Mouse (Mus musculus) liver, postnatal 0 days (tissue): ENCODE data around the gene Cpd. TPM values are rescaled to one million over a fixed set of nuclear protein-coding genes. Genes with fewer than 3 reads are reported as not detected.

Experiments used
- ATAC-seq: fragments of 200-750 bp; cut with Nextera tagmentation; 2 replicates; pipeline ENCODE4 v1.8.0; 2017; ENCODE audit warnings: mild to moderate bottlenecking, moderate library complexity
- DNase-seq: peaks from one replicate; pipeline ENCODE4 v3.0.0-alpha.2; 2016
- H3K27ac ChIP-seq: fragments of 300-500 bp; sonication (generic); 2 replicates; pipeline ENCODE4 v1.5.1; 2014; ENCODE audit warnings: antibody characterized with exemption, moderate library complexity, mild to moderate bottlenecking, low read depth
- H3K27me3 ChIP-seq: fragments of 300-500 bp; sonication (generic); 2 replicates; pipeline ENCODE4 v1.6.1; 2014; ENCODE audit warnings: low read length, control low read depth, mixed read lengths; ENCODE audit not compliant: insufficient read depth
- H3K36me3 ChIP-seq: fragments of 300-500 bp; sonication (generic); replicated peaks from 2 replicates; pipeline ENCODE4 v1.6.1; 2014; ENCODE audit warnings: mild to moderate bottlenecking, control low read depth, low read length, moderate library complexity, mixed read lengths; ENCODE audit not compliant: insufficient read depth
- H3K4me1 ChIP-seq: fragments of 300-500 bp; sonication (generic); 2 replicates; pipeline ENCODE4 v1.6.1; 2014; ENCODE audit warnings: antibody characterized with exemption, mild to moderate bottlenecking, control low read depth; ENCODE audit not compliant: insufficient read depth
- H3K4me2 ChIP-seq: fragments of 300-500 bp; sonication (generic); 2 replicates; pipeline ENCODE4 v1.6.1; 2014; ENCODE audit warnings: low read depth, mild to moderate bottlenecking, low read length, moderate library complexity, mixed read lengths
- H3K4me3 ChIP-seq: fragments of 300-500 bp; sonication (generic); 2 replicates; pipeline ENCODE4 v1.5.1; 2014; ENCODE audit warnings: low read depth, low read length
- H3K9ac ChIP-seq: fragments of 300-500 bp; sonication (generic); replicated peaks from 2 replicates; pipeline ENCODE4 v1.6.1; 2014; ENCODE audit warnings: mild to moderate bottlenecking, moderate library complexity
- H3K9me3 ChIP-seq: fragments of 300-500 bp; sonication (generic); 2 replicates; pipeline ENCODE4 v1.6.1; 2016; ENCODE audit warnings: mild to moderate bottlenecking, control low read depth, low read length, mixed read lengths
- CTCF ChIP-seq: sonication (generic); IDR thresholded peaks from 2 replicates; pipeline ENCODE4 v1.5.1; 2016; ENCODE audit warnings: antibody characterized with exemption, low read depth
- EP300 ChIP-seq: IDR thresholded peaks from 2 replicates; pipeline ENCODE4 v1.6.1; 2016; ENCODE audit warnings: antibody characterized with exemption, low read depth, mild to moderate bottlenecking
- WGBS: fragments of 180-500 bp; shearing (Covaris S2); extraction: QIAGEN DNeasy Blood & Tissue Kit; methylation state at CpG from one replicate; pipeline ENCODE4 v1.1.7; 2014; ENCODE audit not compliant: insufficient replicate concordance; 5-methylcytosine and 5-hydroxymethylcytosine counted together
- polyA plus RNA-seq: library from polyadenylated mRNA; unstranded; fragments of >200 nt; fragmentation: Nextera tagmentation; extraction: Ambion mirVana; gene quantifications from 2 replicates; pipeline ENCODE4 v1.2.1, GENCODE M21; 2015

Gene Cpd
- polyA plus RNA-seq, 1 experiment from 2014 or later, result 3.7 TPM

DNA sequence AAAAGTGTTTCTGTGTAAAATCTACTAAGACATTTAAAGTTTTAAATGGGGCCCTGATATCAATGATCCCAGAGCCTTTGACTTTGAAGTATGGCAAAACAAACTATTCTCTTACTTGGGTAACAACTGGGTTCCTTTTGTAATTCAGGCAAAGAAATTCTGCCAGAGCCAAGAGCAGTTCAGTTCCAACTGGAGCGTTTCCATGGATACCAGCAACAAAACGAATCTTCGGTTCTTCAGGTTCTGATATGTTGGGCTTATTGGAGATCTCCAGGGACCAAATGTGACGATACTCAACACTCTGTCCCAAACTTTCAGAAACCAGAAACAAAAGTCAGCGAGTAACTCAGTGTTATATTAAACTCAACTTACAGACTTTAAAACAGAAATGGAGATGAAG is 51.5 kb downstream of the Cpd start:
- no peaks in the 10 kb centered on the region for H3K27me3 ChIP-seq
- no peak overlapping the region for H3K4me3 ChIP-seq
- H3K4me1 ChIP-seq, result no peaks in the 10 kb centered on the region
- no peak for TF ChIP-seq CTCF
- TF ChIP-seq EP300, result no peak
- ATAC-seq (no peak), DNase-seq (no peak)
- WGBS, result 87% methylated on average over 5 of the region's 5 CpGs
- H3K27ac ChIP-seq, result no peak overlapping the region
- no peaks in the 10 kb centered on the region for H3K9me3 ChIP-seq
- no peak overlapping the region for H3K4me2 ChIP-seq
- H3K9ac ChIP-seq, result no peak overlapping the region
- H3K36me3 ChIP-seq, result peaks cover 55% of the 10 kb centered on the region

DNA sequence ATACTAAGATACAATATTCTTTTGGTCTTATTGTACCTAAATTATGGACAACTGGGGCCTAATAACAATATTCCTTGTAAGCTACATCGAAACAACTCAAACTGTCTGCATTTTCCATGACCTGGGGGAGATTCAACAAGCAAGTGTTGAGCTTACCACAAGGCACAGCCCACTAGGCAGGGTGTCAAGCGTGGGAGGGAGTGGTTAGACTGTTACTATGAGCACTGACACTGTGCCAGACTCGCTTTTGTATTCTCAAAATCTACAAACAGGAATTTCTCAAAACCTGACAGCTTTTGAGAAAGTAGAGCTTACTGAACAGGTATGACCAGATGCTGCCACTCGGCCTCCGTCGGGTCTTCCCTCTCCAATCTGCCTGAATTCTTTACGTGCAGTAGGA is 55.5 kb downstream of the Cpd start:
- 92% methylated on average over 7 of the region's 7 CpGs for WGBS
- DNase-seq, result no peak
- TF ChIP-seq CTCF, result no peak
- peaks cover 46% of the 10 kb centered on the region for H3K36me3 ChIP-seq
- H3K9me3 ChIP-seq, result no peaks in the 10 kb centered on the region
- H3K27me3 ChIP-seq, result no peaks in the 10 kb centered on the region
- no peak overlapping the region for H3K27ac ChIP-seq
- no peak for ATAC-seq
- H3K9ac ChIP-seq, result no peak overlapping the region
- H3K4me2 ChIP-seq, result no peak overlapping the region
- H3K4me1 ChIP-seq, result no peaks in the 10 kb centered on the region
- no peak overlapping the region for H3K4me3 ChIP-seq

DNA sequence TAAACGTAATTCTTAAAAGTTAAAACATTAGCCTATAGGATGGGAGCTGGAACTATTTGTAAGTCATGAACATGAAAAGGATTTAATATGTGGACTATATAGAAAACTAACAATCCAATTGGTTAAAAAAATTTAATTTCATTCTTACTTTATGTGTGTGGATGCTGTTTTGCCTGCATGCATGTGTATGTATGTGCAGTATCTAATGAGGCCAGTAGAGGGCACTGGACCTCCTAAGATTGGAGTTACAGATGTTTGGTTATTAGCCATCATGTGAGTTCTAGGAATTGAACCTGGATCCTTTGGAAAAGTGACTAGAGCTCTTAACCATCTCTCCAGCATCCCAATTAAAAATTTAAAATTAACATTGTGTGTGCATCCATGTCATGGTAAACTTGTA is 57.6 kb downstream of the Cpd start:
- 97% methylated on average over 1 of the region's 1 CpGs for WGBS
- no peaks in the 10 kb centered on the region for H3K27me3 ChIP-seq
- H3K4me1 ChIP-seq, result no peaks in the 10 kb centered on the region
- no peak overlapping the region for H3K9ac ChIP-seq
- no peak for ATAC-seq
- peak; percentile 48 for DNase-seq
- H3K9me3 ChIP-seq, result no peaks in the 10 kb centered on the region
- H3K27ac ChIP-seq, result no peak overlapping the region
- H3K36me3 ChIP-seq, result peaks cover 55% of the 10 kb centered on the region
- H3K4me3 ChIP-seq, result no peak overlapping the region
- no peak overlapping the region for H3K4me2 ChIP-seq
- no peak for TF ChIP-seq EP300
- TF ChIP-seq CTCF, result peak; percentile 89

DNA sequence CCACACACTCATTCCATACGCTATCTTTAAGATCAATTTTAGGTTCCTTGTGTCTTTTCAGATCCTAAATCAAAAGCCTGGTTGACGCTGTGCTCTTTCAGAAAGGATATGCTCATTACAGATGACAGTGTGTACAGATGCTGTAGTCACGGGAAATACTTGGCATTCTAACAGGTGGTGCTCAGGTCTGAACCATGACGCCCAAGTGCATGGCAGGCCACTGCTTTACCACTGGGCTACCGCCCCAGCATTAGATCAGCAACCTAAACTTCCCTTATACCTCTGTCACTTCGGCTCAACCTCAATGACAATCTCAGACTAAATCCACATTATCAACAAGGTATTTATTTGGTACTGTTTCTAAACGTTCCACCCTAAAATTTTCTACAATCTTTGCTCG is 71.3 kb downstream of the Cpd start:
- H3K9ac ChIP-seq, result no peak overlapping the region
- ATAC-seq (no peak), DNase-seq (no peak)
- no peak overlapping the region for H3K4me2 ChIP-seq
- no peak overlapping the region for H3K27ac ChIP-seq
- WGBS, result 82% methylated on average over 8 of the region's 8 CpGs
- H3K36me3 ChIP-seq, result 0 out of 2 replicates have a peak, but pooled peaks cover 2% of the 10 kb centered on the region
- H3K4me1 ChIP-seq, result no peaks in the 10 kb centered on the region
- TF ChIP-seq CTCF (no peak), EP300 (no peak)
- H3K9me3 ChIP-seq, result no peaks in the 10 kb centered on the region
- no peak overlapping the region for H3K4me3 ChIP-seq
- no peaks in the 10 kb centered on the region for H3K27me3 ChIP-seq

DNA sequence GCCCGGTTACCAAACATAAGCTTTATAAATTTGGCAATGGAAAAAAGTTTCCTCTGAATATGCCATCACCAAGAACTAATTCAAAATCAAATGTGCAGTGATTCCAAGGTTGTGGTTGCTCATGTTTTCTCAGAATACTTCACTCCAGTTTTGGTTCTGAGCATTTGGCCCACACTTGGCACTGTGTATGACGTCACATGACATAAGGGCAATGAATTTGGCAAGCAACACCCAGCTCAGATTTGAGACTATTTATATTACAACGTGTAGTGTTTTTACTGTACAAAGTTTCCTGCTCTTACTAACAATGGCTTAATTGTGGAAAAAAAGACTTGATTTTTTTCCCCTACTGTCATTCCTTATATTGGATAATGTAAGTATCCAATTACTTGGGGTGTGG is 73.0 kb downstream of the Cpd start:
- H3K9ac ChIP-seq, result no peak overlapping the region
- no peak for ATAC-seq
- H3K4me1 ChIP-seq, result no peaks in the 10 kb centered on the region
- H3K4me3 ChIP-seq, result no peak overlapping the region
- no peak for DNase-seq
- no peaks in the 10 kb centered on the region for H3K27me3 ChIP-seq
- TF ChIP-seq EP300 (no peak), CTCF (no peak)
- H3K36me3 ChIP-seq, result no peaks in the 10 kb centered on the region
- no peak overlapping the region for H3K4me2 ChIP-seq
- 54% methylated on average over 3 of the region's 3 CpGs for WGBS
- no peaks in the 10 kb centered on the region for H3K9me3 ChIP-seq
- H3K27ac ChIP-seq, result no peak overlapping the region

DNA sequence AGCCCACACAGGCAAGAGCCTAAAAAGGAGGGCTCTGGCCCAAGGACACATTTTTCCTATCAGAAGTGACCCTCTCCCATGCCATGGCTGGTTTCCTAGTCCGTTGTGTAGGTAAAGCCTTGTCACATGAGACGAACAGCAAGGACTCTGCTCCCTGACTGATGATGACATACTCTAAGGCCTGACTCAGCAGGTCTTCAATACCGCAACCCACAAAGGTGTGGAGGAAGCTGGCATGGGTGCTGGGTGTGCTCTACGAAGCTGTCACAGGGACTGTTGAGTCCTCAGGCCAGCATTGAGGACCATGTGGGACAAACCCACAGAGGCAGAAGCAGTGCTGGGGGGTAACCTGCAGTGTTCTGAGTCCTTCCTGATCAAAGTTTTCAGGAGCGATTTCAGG is 76.3 kb downstream of the Cpd start:
- Histone ChIP-seq H3K27ac (no peak overlapping the region), H3K36me3 (no peaks in the 10 kb centered on the region), H3K4me1 (no peaks in the 10 kb centered on the region), H3K9me3 (no peaks in the 10 kb centered on the region), H3K4me2 (no peak overlapping the region), H3K4me3 (no peak overlapping the region), H3K27me3 (no peaks in the 10 kb centered on the region), H3K9ac (no peak overlapping the region)
- DNase-seq (no peak), ATAC-seq (no peak)
- 72% methylated on average over 5 of the region's 5 CpGs for WGBS
- no peak for TF ChIP-seq EP300
- TF ChIP-seq CTCF, result no peak

DNA sequence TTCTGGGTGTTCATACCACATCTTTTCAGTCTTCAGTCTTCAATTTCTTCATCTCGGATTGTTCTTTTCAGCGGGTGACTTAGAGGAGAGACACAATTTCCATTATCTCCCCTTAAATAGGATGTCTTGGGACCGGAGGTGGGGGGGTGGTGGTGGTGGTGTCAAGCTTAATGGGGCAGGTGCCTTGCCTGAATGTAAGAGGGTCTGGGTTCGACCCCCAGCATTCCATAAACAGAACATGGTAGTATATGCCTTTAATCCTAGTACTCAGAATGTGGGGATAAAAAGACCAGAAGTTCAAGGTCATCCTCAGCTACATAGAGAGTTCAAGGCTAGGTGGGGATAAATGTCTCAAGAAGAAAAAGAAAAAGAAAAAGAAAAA is 83.1 kb downstream of the Cpd start:
- ATAC-seq, result peak; percentile 18
- no peak overlapping the region for H3K27ac ChIP-seq
- peaks cover 2% of the 10 kb centered on the region; the same call in 1 of the 2 replicates for H3K4me1 ChIP-seq
- no peak overlapping the region for H3K9ac ChIP-seq
- H3K4me3 ChIP-seq, result peak overlapping the region; percentile 89; the same call in 1 of the 2 replicates
- TF ChIP-seq EP300 (no peak), CTCF (no peak)
- H3K4me2 ChIP-seq, result peak overlapping the region; percentile 65
- H3K9me3 ChIP-seq, result no peaks in the 10 kb centered on the region
- peaks cover 12% of the 10 kb centered on the region for H3K36me3 ChIP-seq
- no peak for DNase-seq
- no peaks in the 10 kb centered on the region for H3K27me3 ChIP-seq
- WGBS, result 6% methylated on average over 4 of the region's 4 CpGs
